Mouse (Mus musculus) forebrain, embryonic 11.5 days (tissue): ENCODE results near the gene Mettl21a. TPM values are rescaled to one million over a fixed set of nuclear protein-coding genes. Genes with fewer than 3 reads are reported as not detected.

ENCODE experiments used
- polyA plus RNA-seq: library from polyadenylated mRNA; unstranded; fragments of >200 nt; fragmentation: Nextera tagmentation; extraction: Ambion mirVana; gene quantifications from 2 replicates; pipeline ENCODE4 v1.2.1, GENCODE M21; 2014

Mettl21a gene
- polyA plus RNA-seq, 1 experiment from 2014 or later: 20.8 TPM

Other genes with a start within 250 kb of the Mettl21a start
- gene Creb1, start 84.6 kb downstream of the Mettl21a start, polyA plus RNA-seq: 62.6 and 64.9 TPM in 2 replicates
- gene Ccnyl1, start 73.2 kb upstream of the Mettl21a start, polyA plus RNA-seq: 10.6 and 12.2 TPM in 2 replicates
- gene Fzd5, start 120.5 kb upstream of the Mettl21a start, polyA plus RNA-seq: 0.95 and 1.0 TPM in 2 replicates